Mouse (Mus musculus): ENCODE measurements around the gene Olfr609. TPM values are rescaled to one million over a fixed set of nuclear protein-coding genes. Genes with fewer than 3 reads are reported as not detected.
"Not testable (repeated sequence)": the region's sequence is repeated elsewhere in the genome, so short reads cannot be mapped to it uniquely, and the experiment has no call there.

Olfr609 gene
- polyA plus RNA-seq (2015; fragmentation: Nextera tagmentation; extraction: Ambion mirVana), result not detected in 2 replicates

GRCm38 (mm10) chr7:103497962-103498361 is at the start of gene Olfr609:
Gene Olfr609 (minus strand): TSS chr7:103498062.
- Histone ChIP-seq H3K27me3 (ENCODE audit: control insufficient read depth, insufficient read depth, low read depth, low read length) (no peaks in the 10 kb centered on the region), H3K4me1 (ENCODE audit: control insufficient read depth, insufficient read depth, low read length) (no peaks in the 10 kb centered on the region), H3K27ac (ENCODE audit: low read length) (no peak within 1 kb of the TSS), H3K4me3 (ENCODE audit: low read depth, low read length) (no peak within 1 kb of the TSS), H3K9ac (ENCODE audit: low read depth, low read length) (no peak within 1 kb of the TSS), H3K4me2 (ENCODE audit: low read length) (no peak within 1 kb of the TSS), H3K9me3 (replicated peaks; ENCODE audit: control insufficient read depth, low read length, poor library complexity, severe bottlenecking) (no peaks in the 10 kb centered on the region), H3K36me3 (ENCODE audit: control insufficient read depth, insufficient read depth, low read length) (no peaks in the 10 kb centered on the region)
- ATAC-seq, result no peak
- 69% methylated on average over 1 of the region's 1 CpGs for WGBS

- H3K9me3 ChIP-seq (replicated peaks; ENCODE audit: control insufficient read depth, low read length, poor library complexity, severe bottlenecking); ATAC-seq: not testable (repeated sequence)
These were observed 44.8 kb upstream of the Olfr609 start, which contains the start of gene Olfr612 for GRCm38 (mm10) chr7:103542617-103543016. Gene Olfr612 (minus strand): TSS chr7:103542717.

GRCm38 (mm10) chr7:103520746-103521145 is 22.9 kb upstream of the Olfr609 start, which contains the start of gene Olfr611:
Gene Olfr611 (minus strand): TSS chr7:103520846.
- not testable (repeated sequence) for H3K27ac ChIP-seq (ENCODE audit: low read length); H3K9me3 ChIP-seq (replicated peaks; ENCODE audit: control insufficient read depth, low read length, poor library complexity, severe bottlenecking); ATAC-seq; H3K27me3 ChIP-seq (ENCODE audit: control insufficient read depth, insufficient read depth, low read depth, low read length); H3K4me3 ChIP-seq (ENCODE audit: low read depth, low read length); H3K9ac ChIP-seq (ENCODE audit: low read depth, low read length); H3K4me1 ChIP-seq (ENCODE audit: control insufficient read depth, insufficient read depth, low read length); H3K4me2 ChIP-seq (ENCODE audit: low read length); H3K36me3 ChIP-seq (ENCODE audit: control insufficient read depth, insufficient read depth, low read length)
- 69% methylated on average over 1 of the region's 1 CpGs for WGBS

More at GRCm38 (mm10) chr7:103542617-103543016, 44.8 kb upstream of the Olfr609 start, which contains the start of gene Olfr612:
- not testable (repeated sequence) for H3K4me1 ChIP-seq (ENCODE audit: control insufficient read depth, insufficient read depth, low read length); H3K36me3 ChIP-seq (ENCODE audit: control insufficient read depth, insufficient read depth, low read length); H3K27ac ChIP-seq (ENCODE audit: low read length); H3K4me3 ChIP-seq (ENCODE audit: low read depth, low read length); H3K27me3 ChIP-seq (ENCODE audit: control insufficient read depth, insufficient read depth, low read depth, low read length); H3K4me2 ChIP-seq (ENCODE audit: low read length); H3K9ac ChIP-seq (ENCODE audit: low read depth, low read length)
- 81% methylated on average over 2 of the region's 2 CpGs for WGBS

GRCm38 (mm10) chr7:103512022-103512421 is 14.2 kb upstream of the Olfr609 start, which contains the start of gene Olfr610:
Gene Olfr610 (minus strand): TSS chr7:103512122.
- Histone ChIP-seq H3K4me3 (ENCODE audit: low read depth, low read length) (no peak within 1 kb of the TSS), H3K27ac (ENCODE audit: low read length) (no peak within 1 kb of the TSS), H3K4me2 (ENCODE audit: low read length) (no peak within 1 kb of the TSS), H3K27me3 (ENCODE audit: control insufficient read depth, insufficient read depth, low read depth, low read length) (no peaks in the 10 kb centered on the region), H3K36me3 (ENCODE audit: control insufficient read depth, insufficient read depth, low read length) (no peaks in the 10 kb centered on the region), H3K9me3 (replicated peaks; ENCODE audit: control insufficient read depth, low read length, poor library complexity, severe bottlenecking) (no peaks in the 10 kb centered on the region), H3K9ac (ENCODE audit: low read depth, low read length) (no peak within 1 kb of the TSS), H3K4me1 (ENCODE audit: control insufficient read depth, insufficient read depth, low read length) (no peaks in the 10 kb centered on the region)
- ATAC-seq, result no peak
- WGBS, result 90% methylated on average over 2 of the region's 2 CpGs

GRCm38 (mm10) chr7:103477106-103477505 is 20.8 kb downstream of the Olfr609 start:
- not testable (repeated sequence) for H3K36me3 ChIP-seq (ENCODE audit: control insufficient read depth, insufficient read depth, low read length); H3K4me1 ChIP-seq (ENCODE audit: control insufficient read depth, insufficient read depth, low read length); H3K4me2 ChIP-seq (ENCODE audit: low read length); H3K4me3 ChIP-seq (ENCODE audit: low read depth, low read length); H3K9me3 ChIP-seq (replicated peaks; ENCODE audit: control insufficient read depth, low read length, poor library complexity, severe bottlenecking); ATAC-seq; H3K27ac ChIP-seq (ENCODE audit: low read length); H3K27me3 ChIP-seq (ENCODE audit: control insufficient read depth, insufficient read depth, low read depth, low read length); H3K9ac ChIP-seq (ENCODE audit: low read depth, low read length)
- 90% methylated on average over 9 of the region's 9 CpGs for WGBS

- Histone ChIP-seq H3K4me3 (ENCODE audit: low read depth, low read length) (no peak within 1 kb of the TSS), H3K27ac (ENCODE audit: low read length) (no peak within 1 kb of the TSS), H3K4me2 (ENCODE audit: low read length) (no peak within 1 kb of the TSS), H3K36me3 (ENCODE audit: control insufficient read depth, insufficient read depth, low read length) (no peaks in the 10 kb centered on the region), H3K9ac (ENCODE audit: low read depth, low read length) (no peak within 1 kb of the TSS), H3K4me1 (ENCODE audit: control insufficient read depth, insufficient read depth, low read length) (no peaks in the 10 kb centered on the region), H3K9me3 (replicated peaks; ENCODE audit: control insufficient read depth, low read length, poor library complexity, severe bottlenecking) (no peaks in the 10 kb centered on the region), H3K27me3 (ENCODE audit: control insufficient read depth, insufficient read depth, low read depth, low read length) (no peaks in the 10 kb centered on the region)
- ATAC-seq, result no peak
These were observed 28.3 kb downstream of the Olfr609 start, which contains the start of gene Olfr608 for GRCm38 (mm10) chr7:103469577-103469976. Gene Olfr608 (plus strand): TSS chr7:103469877.

- Histone ChIP-seq H3K36me3 (ENCODE audit: control insufficient read depth, insufficient read depth, low read length) (no peaks in the 10 kb centered on the region), H3K4me2 (ENCODE audit: low read length) (no peak overlapping the region), H3K9me3 (replicated peaks; ENCODE audit: control insufficient read depth, low read length, poor library complexity, severe bottlenecking) (no peaks in the 10 kb centered on the region), H3K27me3 (ENCODE audit: control insufficient read depth, insufficient read depth, low read depth, low read length) (no peaks in the 10 kb centered on the region), H3K27ac (ENCODE audit: low read length) (no peak overlapping the region), H3K9ac (ENCODE audit: low read depth, low read length) (no peak overlapping the region), H3K4me1 (ENCODE audit: control insufficient read depth, insufficient read depth, low read length) (no peaks in the 10 kb centered on the region), H3K4me3 (ENCODE audit: low read depth, low read length) (no peak overlapping the region)
- WGBS, result 91% methylated on average over 5 of the region's 5 CpGs
- ATAC-seq, result no peak
These were observed 37.3 kb downstream of the Olfr609 start for GRCm38 (mm10) chr7:103460590-103460989.

GRCm38 (mm10) chr7:103448746-103449145 is 49.1 kb downstream of the Olfr609 start, which contains the start of gene Olfr606:
Gene Olfr606 (plus strand): TSS chr7:103449046.
- H3K4me1 ChIP-seq (ENCODE audit: control insufficient read depth, insufficient read depth, low read length), result no peaks in the 10 kb centered on the region
- H3K36me3 ChIP-seq (ENCODE audit: control insufficient read depth, insufficient read depth, low read length), result no peaks in the 10 kb centered on the region
- no peak within 1 kb of the TSS for H3K4me2 ChIP-seq (ENCODE audit: low read length)
- no peak within 1 kb of the TSS for H3K27ac ChIP-seq (ENCODE audit: low read length)
- H3K27me3 ChIP-seq (ENCODE audit: control insufficient read depth, insufficient read depth, low read depth, low read length), result no peaks in the 10 kb centered on the region
- H3K9ac ChIP-seq (ENCODE audit: low read depth, low read length), result no peak within 1 kb of the TSS
- 96% methylated on average over 2 of the region's 2 CpGs for WGBS
- no peak within 1 kb of the TSS for H3K4me3 ChIP-seq (ENCODE audit: low read depth, low read length)
- no peaks in the 10 kb centered on the region for H3K9me3 ChIP-seq (replicated peaks; ENCODE audit: control insufficient read depth, low read length, poor library complexity, severe bottlenecking)
- no peak for ATAC-seq

GRCm38 (mm10) chr7:103445339-103445738 is 52.5 kb downstream of the Olfr609 start, which contains the start of gene Olfr605:
Gene Olfr605 (minus strand): TSS chr7:103445439.
- WGBS, result 89% methylated on average over 1 of the region's 1 CpGs

More at GRCm38 (mm10) chr7:103445339-103445738, 52.5 kb downstream of the Olfr609 start, which contains the start of gene Olfr605:
- Histone ChIP-seq H3K27me3 (ENCODE audit: control insufficient read depth, insufficient read depth, low read depth, low read length) (no peaks in the 10 kb centered on the region), H3K27ac (ENCODE audit: low read length) (no peak within 1 kb of the TSS), H3K4me1 (ENCODE audit: control insufficient read depth, insufficient read depth, low read length) (no peaks in the 10 kb centered on the region), H3K36me3 (ENCODE audit: control insufficient read depth, insufficient read depth, low read length) (no peaks in the 10 kb centered on the region), H3K9me3 (replicated peaks; ENCODE audit: control insufficient read depth, low read length, poor library complexity, severe bottlenecking) (no peaks in the 10 kb centered on the region), H3K9ac (ENCODE audit: low read depth, low read length) (no peak within 1 kb of the TSS), H3K4me2 (ENCODE audit: low read length) (no peak within 1 kb of the TSS), H3K4me3 (ENCODE audit: low read depth, low read length) (no peak within 1 kb of the TSS)
- ATAC-seq, result no peak
